Mouse (Mus musculus) spleen, adult 2 months (tissue): ENCODE data around the gene Smndc1.

Source experiments
- CTCF ChIP-seq: fragments of 200-500 bp; IDR thresholded peaks from 2 replicates; pipeline ENCODE4 v1.5.1; 2011; ENCODE audit warnings: mild to moderate bottlenecking, inconsistent platforms; ENCODE audit not compliant: insufficient read depth, insufficient read length, insufficient replicate concordance; ENCODE audit errors: extremely low read depth
- POLR2A ChIP-seq: fragments of 200-500 bp; IDR thresholded peaks from 2 replicates; pipeline ENCODE4 v1.6.1; 2011; ENCODE audit warnings: low read depth, low read length, inconsistent platforms

GRCm38 (mm10) chr19:53390495-53391007 lies at the start of gene Smndc1:
- TF ChIP-seq CTCF (no peak), POLR2A (peak; percentile 65)
